8 mouse cellular contexts compared by ENCODE assay signal in the genomic region with DNA sequence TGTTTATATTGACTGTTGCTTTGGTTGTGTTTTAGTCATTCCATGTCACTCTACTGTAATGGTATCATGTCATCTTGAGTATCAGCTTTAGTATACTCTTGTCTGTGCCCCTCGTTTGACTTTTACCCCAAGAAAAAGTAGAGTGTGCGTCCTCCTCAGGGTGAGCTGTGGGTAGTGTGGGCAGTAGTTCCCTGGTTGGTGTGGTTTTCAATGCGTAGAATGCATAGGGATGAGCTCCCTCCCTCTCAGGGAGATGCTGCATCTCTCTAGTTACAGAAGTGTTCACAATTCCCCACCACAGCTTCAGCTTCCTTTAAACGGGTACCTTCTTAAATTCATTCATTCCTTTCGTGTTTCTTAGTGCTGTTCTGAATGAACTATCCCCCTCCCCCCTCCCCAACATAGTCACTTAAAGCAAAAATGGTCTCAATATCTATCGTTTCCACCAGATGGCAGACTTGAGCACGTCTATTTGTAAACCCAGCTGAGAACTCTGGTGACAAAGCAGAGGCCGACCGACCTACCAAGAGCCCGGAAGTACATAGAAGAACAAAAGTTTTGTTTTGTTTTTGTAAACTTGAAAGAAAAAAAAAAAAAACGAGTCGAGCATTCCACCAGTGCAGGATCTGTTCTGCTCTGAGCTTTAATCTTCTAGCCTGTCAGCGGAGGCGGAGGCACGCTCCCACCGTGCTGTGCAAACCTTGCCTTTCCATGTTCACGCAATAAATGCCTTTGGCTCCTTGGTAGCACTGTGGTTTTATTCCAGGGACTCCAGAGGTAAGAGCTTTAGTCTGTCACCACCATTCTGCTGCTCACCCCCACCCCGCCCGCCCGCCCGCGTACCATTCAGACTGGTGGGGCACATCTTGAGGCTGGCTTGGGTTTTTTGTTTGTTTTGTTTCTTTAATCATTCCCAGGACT. TPM values are rescaled to one million over a fixed set of nuclear protein-coding genes. Genes with fewer than 3 reads are reported as not detected.
DNase-seq lines count a peak whose midpoint lies in the region; ATAC-seq and TF ChIP-seq lines count a peak whose summit lies in the region.

No protein-coding gene starts in this region.

- peak overlapping the region in 1 of 2 experiments; percentile 20; a peak in 1 of 4 replicates for H3K4me3 ChIP-seq in ES-E14 (ENCODE audit: insufficient read depth in 1 of 2, low read depth in 1 of 2, low read length in 2 of 2, poor library complexity in 1 of 2, severe bottlenecking in 1 of 2)
- no peak overlapping the region for H3K4me3 ChIP-seq in cortical plate, adult 2 months (ENCODE audit: insufficient read depth, low read length)
- no peak overlapping the region for H3K4me3 ChIP-seq in heart, embryonic 13.5 days
- no peak overlapping the region for H3K4me3 ChIP-seq in kidney, embryonic 16.5 days (ENCODE audit: low read length)
- H3K4me3 ChIP-seq in lung, embryonic 16.5 days (ENCODE audit: low read length): no peak overlapping the region

- H3K9ac ChIP-seq in ES-E14 (ENCODE audit: insufficient read depth, low read depth, low read length, poor library complexity, severe bottlenecking): no peak overlapping the region
- no peak overlapping the region for H3K9ac ChIP-seq in heart, embryonic 13.5 days
- no peak overlapping the region for H3K9ac ChIP-seq in kidney, embryonic 16.5 days (replicated peaks; ENCODE audit: low read length)
- no peak overlapping the region for H3K9ac ChIP-seq in lung, embryonic 16.5 days (ENCODE audit: low read length)

- H3K4me2 ChIP-seq in heart, embryonic 13.5 days: peak overlapping the region; percentile 34; the same call in 1 of the 2 replicates
- no peak overlapping the region for H3K4me2 ChIP-seq in kidney, embryonic 16.5 days (replicated peaks; ENCODE audit: low read depth, low read length)
- peak overlapping the region; percentile 21; the same call in 1 of the 2 replicates for H3K4me2 ChIP-seq in lung, embryonic 16.5 days (ENCODE audit: low read depth, low read length)

- no peaks in the 10 kb centered on the region for H3K27me3 ChIP-seq in heart, embryonic 13.5 days (replicated peaks)
- H3K27me3 ChIP-seq in kidney, embryonic 16.5 days (ENCODE audit: insufficient read depth, low read length): no peaks in the 10 kb centered on the region
- no peaks in the 10 kb centered on the region for H3K27me3 ChIP-seq in lung, embryonic 16.5 days (ENCODE audit: control insufficient read depth, insufficient read depth, low read depth, low read length)

- H3K36me3 ChIP-seq in ES-E14 (ENCODE audit: control insufficient read depth, insufficient read depth, low read length, poor library complexity, severe bottlenecking): peaks cover 3% of the 10 kb centered on the region; the same call in 1 of the 2 replicates
- H3K36me3 ChIP-seq in heart, embryonic 13.5 days: peaks cover 7% of the 10 kb centered on the region; the same call in 1 of the 2 replicates
- H3K36me3 ChIP-seq in kidney, embryonic 16.5 days (ENCODE audit: insufficient read depth, low read length): no peaks in the 10 kb centered on the region
- no peaks in the 10 kb centered on the region for H3K36me3 ChIP-seq in lung, embryonic 16.5 days (ENCODE audit: control insufficient read depth, insufficient read depth, low read length)

- in situ Hi-C loops in ES-E14 (cut with MboI; ENCODE audit: low sequenced_read_pairs in 2 of 2, unreplicated experiment in 2 of 2): no loop called here

- TF ChIP-seq CTCF in cortical plate, adult 2 months (IDR thresholded peaks at IDR 0.05; ENCODE audit: extremely low read depth, insufficient read depth, low read length): peak; percentile 31; the same call in 1 of the 2 replicates

- no peak for TF ChIP-seq POLR2A in cortical plate, adult 2 months (IDR thresholded peaks at IDR 0.05; ENCODE audit: extremely low read depth, insufficient read depth, low read length)

- WGBS in heart, embryonic 13.5 days: 61% methylated on average over 22 of the region's 22 CpGs
- 58% methylated on average over 22 of the region's 22 CpGs for WGBS in kidney, embryonic 16.5 days
- 50% methylated on average over 22 of the region's 22 CpGs for WGBS in lung, embryonic 16.5 days

- ATAC-seq in heart, embryonic 13.5 days (ENCODE audit: extremely low read depth, insufficient number of reproducible peaks, low FRiP score, low TSS enrichment): no peak
- no peak for ATAC-seq in kidney, embryonic 16.5 days (ENCODE audit: low FRiP score, low TSS enrichment)
- peak; percentile 53 for ATAC-seq in lung, embryonic 16.5 days (ENCODE audit: low read depth)

- peak; percentile 82 for DNase-seq in A20 (ENCODE audit: low read depth, low spot score)
- DNase-seq in ES-E14 (ENCODE audit: low read depth, low spot score): peak; percentile 93
- DNase-seq in retina, postnatal 7 days (ENCODE audit: low read depth, low spot score): peak; percentile 70
- DNase-seq in urinary bladder, adult 2 months (ENCODE audit: low spot score): no peak

- H3K27ac ChIP-seq in ES-E14 (ENCODE audit: insufficient read depth, low read depth, low read length, poor library complexity, severe bottlenecking): no peak overlapping the region
- no peak overlapping the region for H3K27ac ChIP-seq in cortical plate, adult 2 months (ENCODE audit: insufficient read depth, low read length)
- no peak overlapping the region for H3K27ac ChIP-seq in heart, embryonic 13.5 days (replicated peaks)
- H3K27ac ChIP-seq in kidney, embryonic 16.5 days (ENCODE audit: low read length): peak overlapping the region; percentile 5; the same call in 1 of the 2 replicates
- H3K27ac ChIP-seq in lung, embryonic 16.5 days (ENCODE audit: low read length): no peak overlapping the region

- no peaks in the 10 kb centered on the region for H3K9me3 ChIP-seq in ES-E14 (ENCODE audit: control insufficient read depth, insufficient read depth, low read depth, low read length)
- H3K9me3 ChIP-seq in heart, embryonic 13.5 days: no peaks in the 10 kb centered on the region
- H3K9me3 ChIP-seq in kidney, embryonic 16.5 days (ENCODE audit: low read length): no peaks in the 10 kb centered on the region
- H3K9me3 ChIP-seq in lung, embryonic 16.5 days (ENCODE audit: control insufficient read depth, low read length): no peaks in the 10 kb centered on the region

- peaks cover 0 to 3% of the 10 kb centered on the region in 2 experiments; a peak in 1 of 4 replicates for H3K4me1 ChIP-seq in ES-E14 (ENCODE audit: control insufficient read depth in 2 of 2, insufficient read depth in 2 of 2, low read length in 2 of 2, poor library complexity in 1 of 2)
- peaks cover 1% of the 10 kb centered on the region for H3K4me1 ChIP-seq in cortical plate, adult 2 months (ENCODE audit: control insufficient read depth, insufficient read depth, low read length)
- H3K4me1 ChIP-seq in heart, embryonic 13.5 days: peaks cover 5% of the 10 kb centered on the region
- H3K4me1 ChIP-seq in kidney, embryonic 16.5 days (ENCODE audit: insufficient read depth, low read length): no peaks in the 10 kb centered on the region
- H3K4me1 ChIP-seq in lung, embryonic 16.5 days (replicated peaks; ENCODE audit: control insufficient read depth, insufficient read depth, low read length): no peaks in the 10 kb centered on the region; the same call in 1 of the 2 replicates

TF ChIP-seq in ES-E14, 5 proteins besides CTCF, POLR2A, EP300 and RAD21:
- TF ChIP-seq HCFC1 (IDR thresholded peaks at IDR 0.05; ENCODE audit: borderline replicate concordance, insufficient read depth, low read length) (no peak), ZNF384 (IDR thresholded peaks at IDR 0.05; ENCODE audit: low read depth, low read length) (no peak), MAFK (IDR thresholded peaks at IDR 0.05; ENCODE audit: insufficient read depth, low read depth, low read length) (no peak), ZC3H11A (IDR thresholded peaks at IDR 0.05; ENCODE audit: borderline replicate concordance, low read depth, low read length) (no peak), CHD2 (IDR thresholded peaks at IDR 0.05; ENCODE audit: low read depth, low read length) (no peak)

RNA-seq across cellular contexts. Expression of gene Slc3a1, which starts 4.7 kb away (rescaled TPM):
- 0.18 and 0.26 TPM in 2 replicates for total RNA-seq in ES-E14 (2012; rRNA removed)
- 0.10 and 0.26 TPM in 2 replicates for polyA plus RNA-seq in cortical plate, adult 2 months (2012; rRNA removed)
- 0.12 and 0.22 TPM in 2 replicates for polyA plus RNA-seq in heart, embryonic 13.5 days (2015; fragmentation: Nextera tagmentation; extraction: Ambion mirVana)
- 31.8 and 42.0 TPM in 2 replicates for polyA plus RNA-seq in kidney, embryonic 16.5 days (2015; fragmentation: Nextera tagmentation; extraction: Ambion mirVana)
- polyA plus RNA-seq in lung, embryonic 16.5 days (2015; fragmentation: Nextera tagmentation; extraction: Ambion mirVana): 0.59 TPM in 1 of 2 replicates, not detected in the other
- polyA plus RNA-seq in urinary bladder, adult 2 months (2012; rRNA removed): 0.17 and 0.19 TPM in 2 replicates

Comparison
In these comparisons a context has a peak if more than half of its experiments do, and no peak if none do; other contexts are left out.
1. RNA of gene Slc3a1, which starts 4.7 kb away (polyA plus RNA-seq): 31.8 to 42.0 TPM in kidney, embryonic 16.5 days; 0.17 to 0.19 TPM in urinary bladder, adult 2 months, 0.12 to 0.22 TPM in heart, embryonic 13.5 days, 0.10 to 0.26 TPM in cortical plate, adult 2 months and 0.59 TPM in lung, embryonic 16.5 days; every median in the first group is over 10 times any median in the second.